ENCODE assay signal across 28 mouse cellular contexts in the genomic region with DNA sequence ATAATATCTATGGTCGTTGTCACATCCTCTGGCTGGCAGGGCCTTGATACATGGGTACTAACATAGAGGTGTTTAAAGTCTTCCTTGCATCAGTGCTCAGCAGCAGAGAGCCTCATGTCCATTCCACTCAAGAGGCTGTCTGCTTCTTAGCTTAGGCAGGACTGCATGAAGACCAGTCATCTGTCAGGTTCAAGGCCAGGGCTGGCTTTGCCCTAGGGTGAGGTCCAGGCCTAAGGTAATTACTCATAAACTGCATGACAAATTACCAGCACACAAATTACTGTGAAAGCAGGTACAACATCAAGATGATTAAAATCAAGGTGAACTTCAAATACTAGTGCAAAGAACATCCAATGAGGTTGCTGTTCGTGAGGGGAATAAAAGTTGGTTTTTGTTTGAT.
"Had no signal": no experiment of that assay in that cellular context is flagged by ENCODE, and none has a peak within 500 bp of the region (broad histone marks: within the 10 kb centered on the region; RNA-seq: fewer than 3 reads in every experiment).

No protein-coding gene starts in this region.

- H3K4me1 ChIP-seq: heart, embryonic 13.5 days; heart, embryonic 15.5 days; hindbrain, embryonic 10.5 days; hindbrain, embryonic 12.5 days; intestine, embryonic 15.5 days; kidney, embryonic 15.5 days; limb, embryonic 10.5 days; limb, embryonic 12.5 days; liver, embryonic 13.5 days; liver, embryonic 15.5 days had no signal

- H3K4me2 ChIP-seq: heart, embryonic 11.5 days; heart, embryonic 13.5 days; heart, embryonic 15.5 days; hindbrain, embryonic 12.5 days; hindbrain, embryonic 14.5 days; intestine, embryonic 15.5 days; kidney, embryonic 15.5 days; limb, embryonic 12.5 days; liver, embryonic 11.5 days; liver, embryonic 13.5 days; liver, embryonic 15.5 days had no signal

- H3K27me3 ChIP-seq: heart, embryonic 13.5 days; heart, embryonic 15.5 days; hindbrain, embryonic 12.5 days; intestine, embryonic 15.5 days; kidney, embryonic 15.5 days; limb, embryonic 12.5 days; liver, embryonic 13.5 days; liver, embryonic 15.5 days had no signal

- H3K27ac ChIP-seq: heart, embryonic 13.5 days; heart, embryonic 15.5 days; hindbrain, embryonic 10.5 days; hindbrain, embryonic 12.5 days; hindbrain, embryonic 14.5 days; intestine, embryonic 15.5 days; kidney, embryonic 15.5 days; kidney, postnatal 0 days; left cerebral cortex, adult 2 months; limb, embryonic 10.5 days; limb, embryonic 12.5 days; liver, embryonic 13.5 days; liver, embryonic 15.5 days had no signal

- DNase-seq: gastrocnemius, postnatal 14 days; gastrocnemius, postnatal 36 days; heart, adult 11 months; heart, adult 2 months; heart, postnatal 4 days; kidney, adult 18-20 months; kidney, adult 8-10 months; kidney, postnatal 14 days; kidney, postnatal 36 days; liver; liver, embryonic 13.5 days had no signal

- H3K9ac ChIP-seq: heart, embryonic 13.5 days; heart, embryonic 15.5 days; hindbrain, embryonic 12.5 days; hindbrain, embryonic 14.5 days; intestine, embryonic 15.5 days; kidney, embryonic 15.5 days; limb, embryonic 12.5 days; liver, embryonic 13.5 days; liver, embryonic 15.5 days had no signal

- ATAC-seq: hindbrain, embryonic 16.5 days; inflammation-experienced regulatory T-cells, adult 6 months; intestine, embryonic 15.5 days; intestine, postnatal 0 days had no signal

- H3K36me3 ChIP-seq: intestine, embryonic 15.5 days had no signal

- H3K9me3 ChIP-seq: heart, embryonic 13.5 days; heart, embryonic 15.5 days; hindbrain, embryonic 10.5 days; hindbrain, embryonic 12.5 days; intestine, embryonic 15.5 days; kidney, embryonic 15.5 days; limb, embryonic 10.5 days; limb, embryonic 12.5 days; liver, embryonic 13.5 days; liver, embryonic 15.5 days had no signal

- H3K4me3 ChIP-seq: heart, adult 2 months; heart, embryonic 13.5 days; heart, embryonic 15.5 days; hindbrain, embryonic 10.5 days; hindbrain, embryonic 12.5 days; intestine, embryonic 15.5 days; kidney, embryonic 15.5 days; left cerebral cortex, adult 2 months; limb, embryonic 10.5 days; limb, embryonic 12.5 days; liver, embryonic 13.5 days; liver, embryonic 15.5 days had no signal
